Comparison of ENCODE assay signal across 8 mouse cellular contexts in the genomic region with DNA sequence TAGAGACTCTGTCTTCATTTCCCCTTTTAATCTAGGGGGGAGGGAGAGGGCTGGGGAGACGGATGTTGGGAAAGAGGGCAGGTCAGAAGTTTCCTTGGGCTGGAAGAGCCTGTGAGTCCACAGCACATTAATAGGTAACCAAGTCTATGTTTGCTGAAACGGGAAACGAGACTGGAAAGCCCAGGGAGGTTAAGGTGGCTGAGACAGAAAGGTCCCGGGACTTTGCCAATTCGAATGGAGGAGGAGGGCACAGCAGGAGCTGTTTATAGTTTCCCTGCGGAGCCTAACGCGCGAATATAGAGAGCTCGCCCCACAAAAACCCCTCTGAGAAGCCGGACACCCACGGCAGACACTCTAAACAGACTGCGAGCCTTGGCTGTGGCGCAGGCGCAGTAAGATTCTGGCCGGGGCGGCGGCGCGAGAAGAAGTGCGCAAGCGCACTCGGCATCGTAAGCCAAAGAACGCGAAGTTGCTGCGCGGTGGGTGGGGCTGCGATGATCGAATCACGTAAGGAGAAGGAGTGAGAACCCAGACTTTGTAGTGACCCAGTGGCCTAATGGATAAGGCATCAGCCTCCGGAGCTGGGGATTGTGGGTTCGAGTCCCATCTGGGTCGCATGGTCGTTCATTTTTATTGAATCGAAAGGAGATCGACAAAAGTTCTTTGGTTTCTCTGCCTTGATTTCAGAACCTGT. TPM values are rescaled to one million over a fixed set of nuclear protein-coding genes. Genes with fewer than 3 reads are reported as not detected.
DNase-seq lines count a peak whose midpoint lies in the region; ATAC-seq and TF ChIP-seq lines count a peak whose summit lies in the region.

No protein-coding gene starts in this region.

- whole genome bisulfite sequencing in forebrain, embryonic 13.5 days: under 1% methylated on average over 37 of the region's 37 CpGs
- under 1% methylated on average over 37 of the region's 37 CpGs for WGBS in neural tube, embryonic 15.5 days

- H3K27ac ChIP-seq in forebrain, embryonic 13.5 days: peak overlapping the region; percentile 90
- H3K27ac ChIP-seq in neural tube, embryonic 15.5 days (replicated peaks): peak overlapping the region; percentile 92

- H3K4me1 ChIP-seq in E14TG2a.4 (replicated peaks; ENCODE audit: low read depth, low read length): peaks cover 20% of the 10 kb centered on the region
- peaks cover 11% of the 10 kb centered on the region for H3K4me1 ChIP-seq in forebrain, embryonic 13.5 days
- peaks cover 9% of the 10 kb centered on the region for H3K4me1 ChIP-seq in neural tube, embryonic 15.5 days

- peaks cover 12% of the 10 kb centered on the region for H3K27me3 ChIP-seq in E14TG2a.4 (ENCODE audit: insufficient read depth, low read length)
- H3K27me3 ChIP-seq in forebrain, embryonic 13.5 days: no peaks in the 10 kb centered on the region
- no peaks in the 10 kb centered on the region for H3K27me3 ChIP-seq in neural tube, embryonic 15.5 days (replicated peaks)

- H3K36me3 ChIP-seq in E14TG2a.4 (ENCODE audit: insufficient read depth, low read length): no peaks in the 10 kb centered on the region
- no peaks in the 10 kb centered on the region for H3K36me3 ChIP-seq in forebrain, embryonic 13.5 days (ENCODE audit: poor library complexity, severe bottlenecking)
- no peaks in the 10 kb centered on the region for H3K36me3 ChIP-seq in neural tube, embryonic 15.5 days

- no peak for TF ChIP-seq CTCF in E14TG2a.4 (conservative IDR thresholded peaks at IDR 0.05; ENCODE audit: low read length)

- H3K9me3 ChIP-seq in E14TG2a.4 (ENCODE audit: low read length): no peaks in the 10 kb centered on the region
- H3K9me3 ChIP-seq in forebrain, embryonic 13.5 days (replicated peaks): no peaks in the 10 kb centered on the region
- H3K9me3 ChIP-seq in neural tube, embryonic 15.5 days (replicated peaks): no peaks in the 10 kb centered on the region

- intact Hi-C loops in heart, postnatal 14 days (cut with DNase I): no loop called here

- H3K4me3 ChIP-seq in E14TG2a.4 (replicated peaks; ENCODE audit: low read length): peak overlapping the region; percentile 82
- H3K4me3 ChIP-seq in forebrain, embryonic 13.5 days: peak overlapping the region; percentile 60
- H3K4me3 ChIP-seq in neural tube, embryonic 15.5 days (replicated peaks): peak overlapping the region; percentile 64

- peak overlapping the region; percentile 79 for H3K9ac ChIP-seq in forebrain, embryonic 13.5 days
- peak overlapping the region; percentile 64 for H3K9ac ChIP-seq in neural tube, embryonic 15.5 days (replicated peaks)

- ATAC-seq in forebrain, embryonic 13.5 days: peak; percentile 97
- ATAC-seq in neural tube, embryonic 15.5 days (ENCODE audit: low FRiP score): peak; percentile 97

- peak overlapping the region; percentile 65 for H3K4me2 ChIP-seq in forebrain, embryonic 13.5 days
- H3K4me2 ChIP-seq in neural tube, embryonic 15.5 days: peak overlapping the region; percentile 62

- DNase-seq in c-Kit-positive CD71-positive TER-119-positive erythroid progenitor cells, embryonic 14.5 days (ENCODE audit: low spot score): peak; percentile 99
- peak; percentile 99 for DNase-seq in heart, postnatal 14 days
- DNase-seq in layer of hippocampus, adult 11-12 months (ENCODE audit: low spot score): peak; percentile 98
- DNase-seq in lung, adult 18-20 months: peak; percentile 98
- peak; percentile 95 for DNase-seq in testis, postnatal 14 days (ENCODE audit: low spot score)

RNA-seq across cellular contexts. Expression of gene 1810010H24Rik, which starts 13.0 kb away (rescaled TPM):
- 2.6 and 2.8 TPM in 2 replicates for polyA plus RNA-seq in forebrain, embryonic 13.5 days (2015; fragmentation: Nextera tagmentation; extraction: Ambion mirVana)
- 1 to 10 TPM; 1.8 to 2.7 TPM for total RNA-seq in heart, postnatal 14 days (2021)
- 6.6 and 7.6 TPM in 2 replicates for polyA plus RNA-seq in neural tube, embryonic 15.5 days (2015; fragmentation: Nextera tagmentation; extraction: Ambion mirVana)

RNA-seq across cellular contexts. Expression of gene Kpna2, which starts 13.1 kb away (rescaled TPM):
- 481 and 506 TPM in 2 replicates for polyA plus RNA-seq in forebrain, embryonic 13.5 days (2015; fragmentation: Nextera tagmentation; extraction: Ambion mirVana)
- 100 to 1,000 TPM in 1 of 2 experiments, 10 to 100 TPM in 1; 84.2 to 103 TPM for total RNA-seq in heart, postnatal 14 days (2021)
- 120 and 190 TPM in 2 replicates for polyA plus RNA-seq in neural tube, embryonic 15.5 days (2015; fragmentation: Nextera tagmentation; extraction: Ambion mirVana)

Comparison
In these comparisons a context has a peak if more than half of its experiments do, and no peak if none do; other contexts are left out.
1. Peak in every context shown above with its lines: DNase-seq, ATAC-seq, H3K4me3 ChIP-seq and H3K27ac ChIP-seq.